8 mouse cellular contexts compared by ENCODE assay signal in the genomic region with DNA sequence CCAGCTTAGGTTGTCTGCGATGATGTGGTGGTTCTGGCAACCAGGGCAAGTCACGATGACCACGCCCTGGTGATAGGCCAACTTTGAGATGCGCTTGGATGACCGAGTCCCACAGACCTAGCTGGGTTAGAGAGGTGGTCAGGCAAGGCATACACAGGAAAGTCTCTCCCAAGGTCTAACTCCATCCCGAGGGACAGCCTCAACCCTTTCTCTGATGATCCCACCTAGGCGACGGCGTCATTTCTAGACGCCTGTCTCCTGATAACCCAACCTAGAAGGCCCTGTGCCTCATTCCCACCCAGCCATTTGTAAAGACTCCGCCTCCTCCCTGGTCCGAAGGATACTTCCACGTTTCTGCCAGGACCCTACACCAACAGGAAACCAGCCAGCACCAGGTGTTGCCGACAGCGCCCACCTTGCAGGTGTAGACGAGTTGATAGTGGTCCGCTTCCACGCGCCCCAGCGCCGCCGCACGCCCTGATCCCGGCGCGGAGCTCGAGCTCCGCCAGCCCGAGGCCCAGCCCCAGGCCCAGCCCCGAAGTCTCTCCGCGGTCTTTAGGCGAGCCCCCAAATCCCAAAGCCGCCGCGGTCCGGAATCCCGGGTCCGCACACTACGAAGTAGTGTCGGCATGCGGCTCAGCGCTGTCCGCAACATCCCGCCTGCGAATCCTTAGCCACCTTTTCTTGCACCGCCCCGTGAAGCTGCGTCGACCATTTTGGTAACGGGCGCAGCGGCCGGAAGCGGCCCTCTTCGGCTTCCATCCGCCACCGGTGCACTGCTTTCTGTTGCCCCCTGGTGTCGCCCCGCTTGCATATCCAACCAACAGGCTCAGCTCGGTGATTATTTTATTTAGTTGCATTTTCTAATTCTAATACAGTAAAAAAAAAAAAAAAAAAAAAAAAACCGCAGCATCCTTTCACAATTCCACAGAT. TPM values are rescaled to one million over a fixed set of nuclear protein-coding genes. Genes with fewer than 3 reads are reported as not detected.
DNase-seq lines count a peak whose midpoint lies in the region; ATAC-seq and TF ChIP-seq lines count a peak whose summit lies in the region.

A gene (minus strand): TSS at position 753 of the 933 bp plus-strand sequence.

- TF ChIP-seq RAD21 in MEL (IDR thresholded peaks at IDR 0.05; ENCODE audit: low read depth, low read length) = peak; percentile 24

- peaks cover 14% of the 10 kb centered on the region for H3K79me2 ChIP-seq in MEL (ENCODE audit: control insufficient read depth, insufficient read depth, low read length, poor library complexity)

- peak within 1 kb of the TSS; percentile 60 for H3K27ac ChIP-seq in MEL (ENCODE audit: control insufficient read depth, low read depth, low read length)
- H3K27ac ChIP-seq in cerebellum, adult 2 months (ENCODE audit: insufficient read depth, low read length) = peak within 1 kb of the TSS; percentile 77
- H3K27ac ChIP-seq in lung, embryonic 16.5 days (ENCODE audit: low read length) = peak within 1 kb of the TSS; percentile 89

- peak within 1 kb of the TSS; percentile 95 for H3K9ac ChIP-seq in MEL (ENCODE audit: control insufficient read depth, low read depth, low read length, poor library complexity, severe bottlenecking)
- H3K9ac ChIP-seq in lung, embryonic 16.5 days (ENCODE audit: low read length) = peak within 1 kb of the TSS; percentile 97

- no peaks in the 10 kb centered on the region; a peak in 1 of 4 replicates for H3K27me3 ChIP-seq in MEL (ENCODE audit: control insufficient read depth in 1 of 2, insufficient read depth in 2 of 2, low read length in 2 of 2)
- no peaks in the 10 kb centered on the region for H3K27me3 ChIP-seq in cerebellum, adult 2 months (ENCODE audit: control insufficient read depth, insufficient read depth, low read length)
- H3K27me3 ChIP-seq in lung, embryonic 16.5 days (ENCODE audit: control insufficient read depth, insufficient read depth, low read depth, low read length) = no peaks in the 10 kb centered on the region

- peak; percentile 87 to 90 for ATAC-seq in hematopoietic stem cell, adult 5-6 weeks (replicated peaks in 1 of 2; ENCODE audit: insufficient read depth in 1 of 2, low FRiP score in 2 of 2, low TSS enrichment in 1 of 2, low read depth in 1 of 2, poor library complexity in 2 of 2, severe bottlenecking in 2 of 2)
- peak; percentile 77 for ATAC-seq in lung, embryonic 16.5 days (ENCODE audit: low read depth)

- peaks cover 0 to 5% of the 10 kb centered on the region in 2 experiments; a peak in 2 of 4 replicates for H3K36me3 ChIP-seq in MEL (ENCODE audit: control insufficient read depth in 1 of 2, insufficient read depth in 2 of 2, low read length in 2 of 2)
- peaks cover 5% of the 10 kb centered on the region; the same call in 1 of the 2 replicates for H3K36me3 ChIP-seq in lung, embryonic 16.5 days (ENCODE audit: control insufficient read depth, insufficient read depth, low read length)

- peak within 1 kb of the TSS; percentile 98 for H3K4me2 ChIP-seq in lung, embryonic 16.5 days (ENCODE audit: low read depth, low read length)

- WGBS in cerebellum, adult 2 months = under 1% methylated on average over 62 of the region's 62 CpGs
- under 1% methylated on average over 62 of the region's 62 CpGs for WGBS in lung, embryonic 16.5 days

- TF ChIP-seq POLR2A in MEL (IDR thresholded peaks at IDR 0.05; ENCODE audit: control insufficient read depth in 1 of 2, insufficient read depth in 1 of 2, low read depth in 1 of 2, low read length in 2 of 2, poor library complexity in 1 of 2) = peak in 1 of 2 experiments; percentile 71; a peak in 3 of 4 replicates
- TF ChIP-seq POLR2A in cerebellum, adult 2 months (IDR thresholded peaks at IDR 0.05; ENCODE audit: borderline replicate concordance, insufficient read depth, low read length) = peak; percentile 41; the same call in 1 of the 2 replicates

- DNase-seq in MEL (ENCODE audit: low read depth, low spot score) = peak; percentile 95
- DNase-seq in cerebellum, adult 2 months = peak; percentile 94 to 96
- peak; percentile 91 for DNase-seq in forelimb bud, embryonic 11.5 days (ENCODE audit: low read depth, low spot score)
- DNase-seq in layer of hippocampus, adult 9-10 months (ENCODE audit: low spot score) = peak; percentile 80
- DNase-seq in ovary, postnatal 10 days (ENCODE audit: low spot score) = peak; percentile 90
- peak; percentile 88 to 94 for DNase-seq in thymus, postnatal 10 days (ENCODE audit: low spot score in 2 of 2)

- H3K4me1 ChIP-seq in MEL (ENCODE audit: control insufficient read depth in 1 of 2, insufficient read depth in 2 of 2, low read length in 2 of 2) = peaks cover 0 to 15% of the 10 kb centered on the region in 2 experiments; a peak in 2 of 4 replicates
- peaks cover 27% of the 10 kb centered on the region for H3K4me1 ChIP-seq in cerebellum, adult 2 months (ENCODE audit: control insufficient read depth, insufficient read depth, low read length)
- H3K4me1 ChIP-seq in lung, embryonic 16.5 days (replicated peaks; ENCODE audit: control insufficient read depth, insufficient read depth, low read length) = peaks cover 26% of the 10 kb centered on the region

- TF ChIP-seq EP300 in MEL (IDR thresholded peaks at IDR 0.05; ENCODE audit: low read depth in 1 of 2, low read length in 2 of 2) = no peak

- peak within 1 kb of the TSS; percentile 77 to 97 for H3K4me3 ChIP-seq in MEL (ENCODE audit: control insufficient read depth in 1 of 2, insufficient read depth in 1 of 2, low read depth in 2 of 2, low read length in 2 of 2)
- H3K4me3 ChIP-seq in cerebellum, adult 2 months (replicated peaks; ENCODE audit: insufficient read depth, low read depth, low read length) = peak within 1 kb of the TSS; percentile 82
- H3K4me3 ChIP-seq in lung, embryonic 16.5 days (ENCODE audit: low read length) = peak within 1 kb of the TSS; percentile 90

- peak; percentile 25 to 76 (median 68); a peak in 5 of 6 replicates for TF ChIP-seq CTCF in MEL (IDR thresholded peaks at IDR 0.05 in 2 of 3, conservative IDR thresholded peaks at IDR 0.05 in 1 of 3; ENCODE audit: control insufficient read depth in 1 of 3, insufficient read depth in 1 of 3, low read depth in 2 of 3, low read length in 3 of 3, poor library complexity in 1 of 3, severe bottlenecking in 1 of 3)
- peak; percentile 60; the same call in 1 of the 2 replicates for TF ChIP-seq CTCF in cerebellum, adult 2 months (IDR thresholded peaks at IDR 0.05; ENCODE audit: borderline replicate concordance, insufficient read depth, low read depth, low read length)

- no peaks in the 10 kb centered on the region for H3K9me3 ChIP-seq in MEL (replicated peaks; ENCODE audit: insufficient read depth, low read length)
- H3K9me3 ChIP-seq in lung, embryonic 16.5 days (ENCODE audit: control insufficient read depth, low read length) = no peaks in the 10 kb centered on the region

TF ChIP-seq in MEL, 35 proteins besides CTCF, POLR2A, EP300 and RAD21 (continues in another document):
- no peak for TF ChIP-seq MAFK (IDR thresholded peaks at IDR 0.05; ENCODE audit: borderline replicate concordance, low read depth, low read length)
- TF ChIP-seq USF2 (IDR thresholded peaks at IDR 0.05; ENCODE audit: borderline replicate concordance in 1 of 2, insufficient read depth in 1 of 2, low read depth in 1 of 2, low read length in 2 of 2) = no peak
- TF ChIP-seq HCFC1 (IDR thresholded peaks at IDR 0.05; ENCODE audit: low read depth, low read length) = peak; percentile 94
- TF ChIP-seq TBP (IDR thresholded peaks at IDR 0.05; ENCODE audit: low read depth, low read length) = 0 out of 2 replicates have a peak, but pooled peaks have one; percentile 26
- 0 out of 2 replicates have a peak, but pooled peaks have one; percentile 7 for TF ChIP-seq POLR2AphosphoS2 (IDR thresholded peaks at IDR 0.05; ENCODE audit: low read length)
- TF ChIP-seq MAX (IDR thresholded peaks at IDR 0.05; ENCODE audit: low read length) = no peak
- peak; percentile 26; the same call in 1 of the 2 replicates for TF ChIP-seq RCOR1 (IDR thresholded peaks at IDR 0.05; ENCODE audit: low read depth, low read length)
- TF ChIP-seq USF1 (IDR thresholded peaks at IDR 0.05; ENCODE audit: low read depth, low read length) = no peak
- no peak for TF ChIP-seq E2F4 (IDR thresholded peaks at IDR 0.05; ENCODE audit: borderline replicate concordance, low read depth, low read length)
- TF ChIP-seq ETS1 (IDR thresholded peaks at IDR 0.05; ENCODE audit: low read depth, low read length) = peak; percentile 43; the same call in 1 of the 2 replicates
- TF ChIP-seq MYB (IDR thresholded peaks at IDR 0.05; ENCODE audit: low read depth, low read length) = no peak
- no peak for TF ChIP-seq CHD2 (IDR thresholded peaks at IDR 0.05; ENCODE audit: low read length)
- peak; percentile 83; the same call in 1 of the 2 replicates for TF ChIP-seq ZNF384 (IDR thresholded peaks at IDR 0.05; ENCODE audit: low read depth, low read length)
- no peak for TF ChIP-seq BHLHE40 (IDR thresholded peaks at IDR 0.05; ENCODE audit: borderline replicate concordance, low read depth, low read length)
- TF ChIP-seq NELFE (IDR thresholded peaks at IDR 0.05; ENCODE audit: low read depth, low read length) = peak; percentile 16; the same call in 1 of the 2 replicates
- peak; percentile 38; the same call in 1 of the 2 replicates for TF ChIP-seq NRF1 (IDR thresholded peaks at IDR 0.05; ENCODE audit: insufficient read depth, low read depth, low read length, poor library complexity, severe bottlenecking)
- no peak for TF ChIP-seq TAL1 (IDR thresholded peaks at IDR 0.05; ENCODE audit: low read length)
- 0 out of 2 replicates have a peak, but pooled peaks have one; percentile 69 for TF ChIP-seq CHD1 (IDR thresholded peaks at IDR 0.05; ENCODE audit: low read depth, low read length)
- 0 out of 2 replicates have a peak, but pooled peaks have one; percentile 20 for TF ChIP-seq ZMIZ1 (IDR thresholded peaks at IDR 0.05; ENCODE audit: low read depth, low read length)
- peak; percentile 43 for TF ChIP-seq GATA1 (IDR thresholded peaks at IDR 0.05; ENCODE audit: low read depth, low read length)
- TF ChIP-seq SIN3A (IDR thresholded peaks at IDR 0.05; ENCODE audit: low read length) = peak; percentile 87
- no peak for TF ChIP-seq POLR2AphosphoS5 (IDR thresholded peaks at IDR 0.05; ENCODE audit: borderline replicate concordance, low read depth, low read length)
- peak; percentile 63; the same call in 1 of the 2 replicates for TF ChIP-seq MYC (IDR thresholded peaks at IDR 0.05; ENCODE audit: low read depth, low read length)
- no peak for TF ChIP-seq UBTF (IDR thresholded peaks at IDR 0.05; ENCODE audit: borderline replicate concordance, insufficient read depth, low read depth, low read length)

RNA-seq across cellular contexts. Expression of the gene that starts here (rescaled TPM):
- total RNA-seq in MEL (2012; rRNA removed) = 17.4 and 21.8 TPM in 2 replicates
- polyA plus RNA-seq in MEL (2012; ENCODE audit: insufficient read depth in 1 of 2, insufficient read length in 2 of 2, low read depth in 1 of 2, low replicate concordance in 2 of 2, missing spikeins in 1 of 2) = 10 to 100 TPM in 1 of 2 experiments, not detected in 1; 27.7 TPM
- polyA plus RNA-seq in cerebellum, adult 2 months (2012; rRNA removed) = 32.6 and 34.9 TPM in 2 replicates
- 6.4 and 11.1 TPM in 2 replicates for total RNA-seq in hematopoietic stem cell, adult 5-6 weeks (2017)
- polyA plus RNA-seq in lung, embryonic 16.5 days (2015; fragmentation: Nextera tagmentation; extraction: Ambion mirVana) = 22.8 and 24.7 TPM in 2 replicates

Comparison
In these comparisons a context has a peak if more than half of its experiments do, and no peak if none do; other contexts are left out.
1. Peak in every context shown above with its lines: DNase-seq, ATAC-seq, H3K4me3 ChIP-seq and H3K27ac ChIP-seq.